Mouse (Mus musculus): ENCODE data around the gene Rnf113a2. TPM values are rescaled to one million over a fixed set of nuclear protein-coding genes. Genes with fewer than 3 reads are reported as not detected.
A peak's percentile ranks its signal among the peaks of the same experiment; 100 is the strongest.

Rnf113a2 gene
- total and polyA plus RNA-seq, 3 experiments: 0.10 to 0.15 TPM; not detected in 1

DNA sequence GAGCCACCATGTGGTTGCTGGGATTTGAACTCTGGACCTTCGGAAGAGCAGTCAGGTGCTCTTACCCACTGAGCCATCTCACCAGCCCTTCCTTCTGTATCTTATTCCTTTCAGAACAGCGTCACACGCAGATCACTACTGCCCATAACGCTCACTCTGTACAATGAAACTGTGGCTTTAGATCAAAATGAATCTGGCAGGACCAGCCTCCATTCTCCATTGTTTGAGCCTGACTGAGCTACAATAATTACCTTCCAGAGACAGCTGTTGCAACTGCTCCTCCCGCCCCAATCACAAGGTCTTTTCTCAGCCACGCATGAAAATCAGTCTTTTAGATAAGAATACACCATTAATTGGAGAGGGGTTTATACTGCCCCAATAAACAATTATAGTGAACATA, 12.5 kb upstream of the Rnf113a2 start:
- Histone ChIP-seq H3K9me3 (replicated peaks; ENCODE audit: insufficient read depth, low read length) (no peaks in the 10 kb centered on the region), H3K4me3 (ENCODE audit: control insufficient read depth in 1 of 2, insufficient read depth in 1 of 2, low read depth in 2 of 2, low read length in 2 of 2) (no peak overlapping the region), H3K27ac (ENCODE audit: control insufficient read depth, low read depth, low read length) (no peak overlapping the region), H3K79me2 (ENCODE audit: control insufficient read depth, insufficient read depth, low read length, poor library complexity) (no peaks in the 10 kb centered on the region; the same call in 1 of the 2 replicates), H3K36me3 (ENCODE audit: control insufficient read depth in 1 of 2, insufficient read depth in 2 of 2, low read length in 2 of 2) (peaks cover 0 to 21% of the 10 kb centered on the region in 2 experiments; a peak in 3 of 4 replicates), H3K27me3 (ENCODE audit: control insufficient read depth in 1 of 2, insufficient read depth in 2 of 2, low read length in 2 of 2) (no peaks in the 10 kb centered on the region), H3K9ac (ENCODE audit: control insufficient read depth, low read depth, low read length, poor library complexity, severe bottlenecking) (no peak overlapping the region), H3K4me1 (ENCODE audit: control insufficient read depth in 1 of 2, insufficient read depth in 2 of 2, low read length in 2 of 2) (peaks cover 14 to 20% of the 10 kb centered on the region in 2 experiments)
- no peak for DNase-seq (ENCODE audit: low read depth, low spot score)
- TF ChIP-seq MYC (IDR thresholded peaks at IDR 0.05; ENCODE audit: low read depth, low read length): no peak
- TF ChIP-seq BHLHE40 (IDR thresholded peaks at IDR 0.05; ENCODE audit: borderline replicate concordance, low read depth, low read length): no peak
- TF ChIP-seq ZKSCAN1 (IDR thresholded peaks at IDR 0.05; ENCODE audit: low read depth, low read length): no peak
- TF ChIP-seq CTCF (IDR thresholded peaks at IDR 0.05 in 2 of 3, conservative IDR thresholded peaks at IDR 0.05 in 1 of 3; ENCODE audit: control insufficient read depth in 1 of 3, insufficient read depth in 1 of 3, low read depth in 2 of 3, low read length in 3 of 3, poor library complexity in 1 of 3, severe bottlenecking in 1 of 3): no peak
- TF ChIP-seq MAX (IDR thresholded peaks at IDR 0.05; ENCODE audit: low read length): no peak
- no peak for TF ChIP-seq E2F4 (IDR thresholded peaks at IDR 0.05; ENCODE audit: borderline replicate concordance, low read depth, low read length)
- no peak for TF ChIP-seq RCOR1 (IDR thresholded peaks at IDR 0.05; ENCODE audit: low read depth, low read length)
- no peak for TF ChIP-seq MEF2A (IDR thresholded peaks at IDR 0.05; ENCODE audit: extremely low read depth, insufficient replicate concordance, low read depth, low read length, poor library complexity, severe bottlenecking)
- no peak for TF ChIP-seq ZC3H11A (IDR thresholded peaks at IDR 0.05; ENCODE audit: low read depth, low read length)

DNA sequence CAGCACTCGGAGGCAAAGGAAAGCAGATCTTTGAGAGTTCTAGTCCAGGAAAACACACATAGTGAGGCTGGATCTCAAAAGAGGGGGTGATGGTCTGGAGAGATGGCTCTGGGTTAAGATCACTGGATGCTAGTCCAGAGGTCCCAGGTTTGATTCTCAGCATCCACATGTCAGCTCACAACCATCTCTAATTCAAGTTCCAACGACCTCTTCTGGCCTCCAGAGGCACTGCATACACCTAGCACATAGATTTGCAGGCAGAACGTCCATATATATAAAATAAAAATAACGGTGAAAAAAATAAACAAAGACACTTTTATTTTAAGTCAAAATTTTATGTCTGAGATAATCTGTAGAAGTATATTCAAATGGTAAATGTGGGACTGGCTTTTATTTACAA, 9.7 kb upstream of the Rnf113a2 start:
- H3K9me3 ChIP-seq (replicated peaks; ENCODE audit: insufficient read depth, low read length): no peaks in the 10 kb centered on the region
- H3K4me1 ChIP-seq (ENCODE audit: control insufficient read depth in 1 of 2, insufficient read depth in 2 of 2, low read length in 2 of 2): peaks cover 4 to 8% of the 10 kb centered on the region in 2 experiments; a peak in 3 of 4 replicates
- H3K36me3 ChIP-seq (ENCODE audit: control insufficient read depth in 1 of 2, insufficient read depth in 2 of 2, low read length in 2 of 2): peaks cover 0 to 8% of the 10 kb centered on the region in 2 experiments; a peak in 3 of 4 replicates
- peak; percentile 52 for DNase-seq (ENCODE audit: low read depth, low spot score)
- peak overlapping the region in 1 of 2 experiments; percentile 94; a peak in 2 of 4 replicates for H3K4me3 ChIP-seq (ENCODE audit: control insufficient read depth in 1 of 2, insufficient read depth in 1 of 2, low read depth in 2 of 2, low read length in 2 of 2)
- H3K79me2 ChIP-seq (ENCODE audit: control insufficient read depth, insufficient read depth, low read length, poor library complexity): no peaks in the 10 kb centered on the region; the same call in 1 of the 2 replicates
- H3K9ac ChIP-seq (ENCODE audit: control insufficient read depth, low read depth, low read length, poor library complexity, severe bottlenecking): no peak overlapping the region
- TF ChIP-seq GABPA (IDR thresholded peaks at IDR 0.05; ENCODE audit: low read depth, low read length) (no peak), CTCF (IDR thresholded peaks at IDR 0.05 in 2 of 3, conservative IDR thresholded peaks at IDR 0.05 in 1 of 3; ENCODE audit: control insufficient read depth in 1 of 3, insufficient read depth in 1 of 3, low read depth in 2 of 3, low read length in 3 of 3, poor library complexity in 1 of 3, severe bottlenecking in 1 of 3) (peak in 2 of 3 experiments; percentile 22 to 32; a peak in 2 of 6 replicates), RAD21 (IDR thresholded peaks at IDR 0.05; ENCODE audit: low read depth, low read length) (peak; percentile 9), USF1 (IDR thresholded peaks at IDR 0.05; ENCODE audit: low read depth, low read length) (no peak), SMC3 (IDR thresholded peaks at IDR 0.05; ENCODE audit: low read depth, low read length) (peak; percentile 21; the same call in 1 of the 2 replicates), HCFC1 (IDR thresholded peaks at IDR 0.05; ENCODE audit: low read depth, low read length) (no peak)
- no peaks in the 10 kb centered on the region for H3K27me3 ChIP-seq (ENCODE audit: control insufficient read depth in 1 of 2, insufficient read depth in 2 of 2, low read length in 2 of 2)
- H3K27ac ChIP-seq (ENCODE audit: control insufficient read depth, low read depth, low read length): no peak overlapping the region

Measured in MEL (cell line).